Mouse (Mus musculus) cortical plate, adult 2 months (tissue): Measurements from ENCODE around the gene Ifnb1.

Experiments
- CTCF ChIP-seq: fragments of 200-500 bp; IDR thresholded peaks from 2 replicates; pipeline ENCODE4 v1.5.1; 2011; ENCODE audit warnings: mild to moderate bottlenecking, control low read depth, low read length; ENCODE audit not compliant: insufficient read depth; ENCODE audit errors: extremely low read depth
- POLR2A ChIP-seq: fragments of 200-500 bp; IDR thresholded peaks from 2 replicates; pipeline ENCODE4 v1.6.1; 2011; ENCODE audit warnings: mild to moderate bottlenecking, low read length, control low read depth; ENCODE audit not compliant: insufficient read depth; ENCODE audit errors: extremely low read depth

- no peak for TF ChIP-seq POLR2A
- no peak for TF ChIP-seq CTCF
Observed at GRCm38 (mm10) chr4:88517957-88518356, 4.6 kb downstream of the Ifnb1 start.
